Mouse (Mus musculus) embryonic fibroblast, embryonic 13.5 days (primary cell): Measurements from ENCODE around the gene Fgf5.

Experiments
- CTCF ChIP-seq: IDR thresholded peaks from 2 replicates; pipeline ENCODE4 v1.5.1; 2011; ENCODE audit warnings: mild to moderate bottlenecking, control low read depth, low read length, moderate library complexity, borderline replicate concordance; ENCODE audit not compliant: insufficient read depth
- POLR2A ChIP-seq: IDR thresholded peaks from 2 replicates; pipeline ENCODE4 v1.6.1; 2011; ENCODE audit warnings: low read depth, mild to moderate bottlenecking, control low read depth, low read length, moderate library complexity

DNA sequence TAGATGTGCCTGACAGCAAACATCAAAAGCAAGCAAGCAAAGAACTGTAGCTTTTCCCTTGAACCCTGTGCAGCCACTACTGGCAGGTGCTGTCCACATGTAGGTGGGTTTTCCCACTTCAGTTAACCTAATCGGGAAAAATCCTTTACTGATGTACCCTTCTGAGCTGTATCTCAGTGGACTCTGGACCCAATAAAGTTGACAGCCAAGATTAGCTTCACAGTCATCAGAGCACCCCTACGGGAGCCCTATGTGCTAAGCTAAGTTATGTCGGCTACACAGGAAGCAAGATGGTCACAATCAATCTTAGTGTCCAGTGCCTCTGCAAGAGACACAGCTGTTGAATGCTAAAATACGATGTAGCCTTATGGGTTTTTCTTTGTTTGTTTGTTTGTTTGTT is 46.1 kb downstream of the Fgf5 start:
- TF ChIP-seq CTCF, result no peak
- no peak for TF ChIP-seq POLR2A
